Mouse (Mus musculus) ES-Bruce4 (cell line): ENCODE results near the gene Mul1. TPM values are rescaled to one million over a fixed set of nuclear protein-coding genes. Genes with fewer than 3 reads are reported as not detected.

Experiments
- H3K27ac ChIP-seq: 2 replicates; pipeline ENCODE4 v1.5.1; 2012; ENCODE audit warnings: low read length, inconsistent platforms; ENCODE audit not compliant: insufficient read depth
- H3K27me3 ChIP-seq: 2 replicates; pipeline ENCODE4 v1.6.1; 2012; ENCODE audit warnings: mild to moderate bottlenecking, low read length, inconsistent platforms; ENCODE audit not compliant: control insufficient read depth, poor library complexity, insufficient read depth, severe bottlenecking
- H3K36me3 ChIP-seq: 2 replicates; pipeline ENCODE4 v1.6.1; 2012; ENCODE audit warnings: inconsistent platforms, mild to moderate bottlenecking, low read length, moderate library complexity; ENCODE audit not compliant: control insufficient read depth, poor library complexity, insufficient read depth, severe bottlenecking
- H3K4me1 ChIP-seq: one replicate; pipeline ENCODE4 v1.8.1; 2011; ENCODE audit warnings: low read length; ENCODE audit not compliant: control insufficient read depth, insufficient read depth
- H3K4me3 ChIP-seq: 2 replicates; pipeline ENCODE4 v1.5.1; 2011; ENCODE audit warnings: low read depth, mild to moderate bottlenecking, low read length
- H3K9ac ChIP-seq: 2 replicates; pipeline ENCODE4 v1.6.1; 2012; ENCODE audit warnings: low read depth, mild to moderate bottlenecking, inconsistent platforms; ENCODE audit not compliant: poor library complexity, severe bottlenecking
- H3K9me3 ChIP-seq: replicated peaks from 2 replicates; pipeline ENCODE4 v1.6.1; 2012; ENCODE audit warnings: mild to moderate bottlenecking, low read length, inconsistent platforms; ENCODE audit not compliant: control insufficient read depth, poor library complexity, insufficient read depth, severe bottlenecking
- CTCF ChIP-seq: IDR thresholded peaks from one replicate; pipeline ENCODE4 v1.8.1; 2011; ENCODE audit warnings: low read depth, low read length
- EP300 ChIP-seq: IDR thresholded peaks from 2 replicates; pipeline ENCODE4 v1.6.1; 2011; ENCODE audit warnings: low read depth, low read length; ENCODE audit not compliant: insufficient read depth
- POLR2A ChIP-seq: IDR thresholded peaks from one replicate; pipeline ENCODE4 v1.8.1; 2011; ENCODE audit warnings: low read length; ENCODE audit not compliant: insufficient read depth
- polyA plus RNA-seq: library from polyadenylated mRNA; stranded (reverse); fragments of >200 nt; gene quantifications from 2 replicates; pipeline ENCODE4 v1.2.4, GENCODE M21; 2011; ENCODE audit warnings: low read depth; ENCODE audit not compliant: missing spikeins, insufficient read depth, insufficient read length

Gene Mul1
- polyA plus RNA-seq, 1 experiment: 17.2 TPM

DNA sequence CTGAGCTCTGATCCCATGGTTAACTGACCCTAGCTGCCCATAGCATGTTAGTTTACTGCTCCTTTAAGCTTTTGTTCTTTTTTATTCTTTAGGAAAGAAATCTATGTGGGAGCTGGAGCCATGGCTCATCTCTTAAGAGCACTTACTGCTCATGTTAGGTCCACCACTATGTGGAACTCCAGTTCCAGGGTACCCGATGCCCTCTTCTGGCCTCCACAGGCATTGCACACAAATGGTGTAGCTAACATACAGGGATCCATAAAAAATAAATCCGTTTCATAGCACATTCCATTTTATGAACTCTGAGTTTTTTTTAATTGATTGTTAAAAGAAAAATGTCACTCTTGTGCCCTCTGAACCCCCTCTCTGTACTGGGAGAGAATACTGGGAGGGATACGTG, 4.7 kb upstream of the Mul1 start:
- Histone ChIP-seq H3K27ac (no peak overlapping the region), H3K27me3 (no peaks in the 10 kb centered on the region), H3K9me3 (no peaks in the 10 kb centered on the region), H3K4me3 (no peak overlapping the region), H3K36me3 (no peaks in the 10 kb centered on the region), H3K4me1 (no peaks in the 10 kb centered on the region), H3K9ac (no peak overlapping the region)
- TF ChIP-seq CTCF: peak; percentile 60
- TF ChIP-seq EP300: no peak

DNA sequence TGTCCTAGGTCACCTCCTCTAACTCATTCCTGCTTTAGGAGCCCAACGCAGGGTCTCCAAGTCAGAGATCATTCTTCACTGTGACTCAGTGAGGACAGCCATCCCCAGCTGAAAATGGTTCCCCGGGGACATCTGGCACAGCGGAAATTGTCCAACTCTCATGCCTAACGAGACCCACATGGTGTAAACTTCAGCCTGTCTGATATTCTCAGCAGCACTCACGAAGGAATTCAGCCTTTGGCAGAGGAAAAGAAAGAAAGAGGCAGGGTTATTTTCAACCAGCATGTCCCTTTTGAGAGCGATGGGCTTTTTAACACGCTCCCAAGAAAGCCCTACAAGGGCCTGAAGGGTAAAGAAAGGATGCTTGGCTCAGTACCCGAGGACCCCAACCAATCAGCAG, 3.1 kb upstream of the Mul1 start:
- Histone ChIP-seq H3K9ac (no peak overlapping the region), H3K27ac (no peak overlapping the region), H3K9me3 (no peaks in the 10 kb centered on the region), H3K4me1 (no peaks in the 10 kb centered on the region), H3K4me3 (no peak overlapping the region), H3K27me3 (no peaks in the 10 kb centered on the region), H3K36me3 (peaks cover 2% of the 10 kb centered on the region; the same call in 1 of the 2 replicates)
- TF ChIP-seq EP300 (no peak), POLR2A (no peak), CTCF (no peak)

DNA sequence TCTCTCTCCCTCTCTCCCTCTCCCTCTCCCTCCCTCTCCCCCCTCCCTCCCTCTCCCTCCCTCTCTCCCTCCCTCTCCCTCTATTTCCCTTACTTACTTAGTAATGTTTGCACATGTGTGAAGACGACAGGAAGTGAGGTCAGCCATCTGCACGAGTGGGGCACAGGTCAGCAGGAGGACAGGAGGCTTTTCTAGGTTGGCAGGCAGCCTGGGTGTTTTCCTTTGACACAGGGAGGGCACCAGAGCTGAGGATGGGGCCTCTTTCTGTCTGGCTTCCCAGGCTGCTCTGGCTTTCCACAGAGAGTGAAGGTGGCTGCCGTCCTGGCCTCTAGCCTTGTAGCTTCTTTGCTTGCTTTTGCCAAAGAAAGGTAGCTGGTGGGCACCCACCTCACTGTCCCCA, 5.6 kb downstream of the Mul1 start:
- H3K9ac ChIP-seq: no peak overlapping the region
- peaks cover 4% of the 10 kb centered on the region for H3K4me1 ChIP-seq
- peaks cover 41% of the 10 kb centered on the region for H3K36me3 ChIP-seq
- H3K4me3 ChIP-seq: no peak overlapping the region
- H3K27ac ChIP-seq: no peak overlapping the region
- no peaks in the 10 kb centered on the region for H3K27me3 ChIP-seq
- no peaks in the 10 kb centered on the region for H3K9me3 ChIP-seq
- TF ChIP-seq CTCF: no peak
- TF ChIP-seq EP300: no peak
- no peak for TF ChIP-seq POLR2A

DNA sequence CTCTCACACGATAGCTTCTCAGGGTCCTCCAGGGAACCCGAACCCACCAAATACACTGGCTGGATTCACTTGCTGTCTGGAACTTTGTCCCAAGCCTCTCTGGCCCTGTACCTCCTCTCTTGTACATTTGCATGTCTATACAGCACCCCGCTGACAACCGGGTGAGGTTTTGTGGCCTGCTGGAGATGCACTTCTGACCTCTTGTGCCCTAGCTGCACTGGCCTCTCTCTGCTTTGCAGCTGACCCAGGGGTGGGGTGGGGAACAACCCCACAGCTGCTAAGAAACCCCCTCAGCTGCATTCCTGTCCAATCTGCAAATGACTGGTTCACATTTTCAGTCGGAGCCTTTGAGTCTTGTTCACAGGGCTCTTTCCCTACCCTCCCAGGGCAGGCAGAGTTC, 10.5 kb downstream of the Mul1 start:
- Histone ChIP-seq H3K36me3 (peaks cover 13% of the 10 kb centered on the region; the same call in 1 of the 2 replicates), H3K27me3 (no peaks in the 10 kb centered on the region), H3K9ac (no peak overlapping the region), H3K4me1 (peaks cover 14% of the 10 kb centered on the region), H3K4me3 (no peak overlapping the region), H3K9me3 (no peaks in the 10 kb centered on the region), H3K27ac (peak overlapping the region; percentile 77)
- TF ChIP-seq EP300: peak; percentile 100
- TF ChIP-seq CTCF: no peak
- no peak for TF ChIP-seq POLR2A

DNA sequence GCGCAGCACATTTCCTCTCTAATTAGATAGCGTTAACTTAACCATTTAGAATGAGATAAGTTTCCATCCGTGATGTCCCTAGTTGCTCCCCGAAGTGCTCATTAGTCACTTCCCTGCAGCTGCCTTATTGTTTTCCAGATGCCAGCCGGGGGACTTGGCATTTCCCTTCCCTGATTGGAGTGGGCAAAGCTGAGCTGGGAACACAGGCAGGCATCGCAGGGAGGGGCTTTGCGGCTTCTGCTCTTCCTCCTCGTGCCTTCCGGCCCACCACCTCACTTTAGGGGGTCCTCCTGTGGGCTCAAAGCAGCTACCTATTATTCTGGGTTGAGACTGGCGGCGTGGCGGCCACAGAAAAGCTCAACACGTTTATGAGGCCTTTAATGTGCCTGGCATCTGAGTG, 12.5 kb downstream of the Mul1 start:
- Histone ChIP-seq H3K4me3 (no peak overlapping the region), H3K9me3 (no peaks in the 10 kb centered on the region), H3K27ac (no peak overlapping the region), H3K4me1 (peaks cover 18% of the 10 kb centered on the region), H3K36me3 (no peaks in the 10 kb centered on the region), H3K27me3 (no peaks in the 10 kb centered on the region), H3K9ac (no peak overlapping the region)
- TF ChIP-seq EP300: no peak
- TF ChIP-seq POLR2A: no peak
- no peak for TF ChIP-seq CTCF

DNA sequence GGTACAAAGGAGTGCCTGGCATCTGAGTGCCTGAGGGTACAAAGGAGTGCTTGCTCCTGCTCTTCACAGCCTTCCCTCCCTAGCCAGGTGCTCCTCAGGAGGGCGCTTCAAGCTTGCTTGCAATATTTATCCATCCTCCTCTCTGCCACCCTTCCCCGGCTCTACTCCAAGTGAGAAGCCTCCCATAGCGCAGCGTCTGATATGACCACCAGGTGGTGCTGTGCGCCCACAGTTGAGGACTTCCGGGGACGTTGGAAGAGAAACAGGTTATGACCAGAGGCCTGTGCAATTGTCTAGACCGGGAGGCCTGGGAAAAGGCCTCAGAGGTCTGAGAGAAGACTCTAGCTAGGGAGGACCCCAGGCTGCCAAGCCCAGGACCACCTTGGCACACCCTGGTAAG, 12.9 kb downstream of the Mul1 start:
- no peak overlapping the region for H3K9ac ChIP-seq
- H3K9me3 ChIP-seq: no peaks in the 10 kb centered on the region
- TF ChIP-seq EP300: peak; percentile 77; the same call in 1 of the 2 replicates
- no peak for TF ChIP-seq POLR2A
- peak; percentile 92 for TF ChIP-seq CTCF
- no peaks in the 10 kb centered on the region for H3K27me3 ChIP-seq
- H3K36me3 ChIP-seq: no peaks in the 10 kb centered on the region
- H3K4me3 ChIP-seq: no peak overlapping the region
- H3K27ac ChIP-seq: no peak overlapping the region
- H3K4me1 ChIP-seq: peaks cover 20% of the 10 kb centered on the region
